Mouse (Mus musculus) A20 (cell line): ENCODE measurements around the gene Higd1a.

Experiments
- DNase-seq: peaks from one replicate; pipeline ENCODE4 v3.0.0-alpha.2; 2011; ENCODE audit warnings: low read depth, low spot score

Gene Higd1a

GRCm38 (mm10) chr9:121858153-121858488 lies at the start of gene Higd1a:
TSS of gene Higd1a (minus strand) at chr9:121858362.
- DNase-seq: no peak

GRCm38 (mm10) chr9:121907356-121908070 lies 49.4 kb upstream of the Higd1a start:
- no peak for DNase-seq

- no peak for DNase-seq
These were observed 48.3 kb upstream of the Higd1a start for GRCm38 (mm10) chr9:121906456-121906855.

- DNase-seq: peak; percentile 76
These were observed 47.5 kb upstream of the Higd1a start for GRCm38 (mm10) chr9:121905556-121906185.

- peak; percentile 59 for DNase-seq
These were observed 46.8 kb upstream of the Higd1a start for GRCm38 (mm10) chr9:121904946-121905345.

- DNase-seq: peak; percentile 76
These were observed 46.2 kb upstream of the Higd1a start for GRCm38 (mm10) chr9:121904319-121904718.

- peak; percentile 85 for DNase-seq
These were observed 45.5 kb upstream of the Higd1a start for GRCm38 (mm10) chr9:121903476-121904305.

GRCm38 (mm10) chr9:121901710-121902700 lies 43.8 kb upstream of the Higd1a start:
- no peak for DNase-seq

GRCm38 (mm10) chr9:121900282-121900855 lies 42.2 kb upstream of the Higd1a start:
- DNase-seq: peak; percentile 43

GRCm38 (mm10) chr9:121899306-121899705 lies 41.1 kb upstream of the Higd1a start:
- DNase-seq: no peak

- DNase-seq: no peak
These were observed 40.1 kb upstream of the Higd1a start, which contains the start of gene Ackr2 for GRCm38 (mm10) chr9:121898245-121898644. TSS of gene Ackr2 (plus strand) at chr9:121898355.

- no peak for DNase-seq
These were observed 38.7 kb upstream of the Higd1a start for GRCm38 (mm10) chr9:121896820-121897219.

GRCm38 (mm10) chr9:121895392-121895993 lies 37.3 kb upstream of the Higd1a start:
- no peak for DNase-seq

GRCm38 (mm10) chr9:121894447-121894846 lies 36.3 kb upstream of the Higd1a start:
- no peak for DNase-seq

- no peak for DNase-seq
These were observed 34.0 kb upstream of the Higd1a start for GRCm38 (mm10) chr9:121892057-121892687.

- no peak for DNase-seq
These were observed 33.1 kb upstream of the Higd1a start for GRCm38 (mm10) chr9:121891301-121891700.

- no peak for DNase-seq
These were observed 32.3 kb upstream of the Higd1a start for GRCm38 (mm10) chr9:121890441-121890941.

- DNase-seq: no peak
These were observed 31.8 kb upstream of the Higd1a start for GRCm38 (mm10) chr9:121889927-121890440.

- DNase-seq: no peak
These were observed 23.9 kb upstream of the Higd1a start for GRCm38 (mm10) chr9:121882015-121882457.
